Mouse (Mus musculus) thymus, postnatal 36 days (tissue): Measurements from ENCODE around the gene Dapk1.

Experiments used
- DNase-seq, 2 experiments: peaks; one replicate each; pipeline ENCODE4 v3.0.0; 2022; ENCODE audit warnings: mixed read lengths in 2 of 2

Gene Dapk1

DNA sequence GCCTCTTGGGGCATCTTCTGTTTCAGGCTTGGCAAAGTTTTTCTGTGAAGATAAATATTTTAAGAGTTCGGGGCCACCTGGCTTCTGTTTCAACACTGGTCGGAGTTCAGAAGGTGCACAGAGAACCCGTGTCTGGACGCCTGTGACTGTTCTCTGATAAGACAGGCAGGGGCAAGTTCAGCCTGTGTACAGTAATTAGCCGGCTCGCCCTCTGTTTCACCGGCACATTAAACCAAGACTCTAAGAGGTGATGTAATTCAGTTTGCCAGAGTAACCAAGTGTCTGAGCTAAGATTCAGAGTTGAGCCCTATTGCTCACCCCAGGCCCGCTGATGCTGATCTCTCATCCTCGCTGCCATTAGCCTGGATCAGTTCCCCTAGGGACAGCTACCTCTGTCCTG is 16.5 kb downstream of the Dapk1 start:
- DNase-seq = no peak

DNA sequence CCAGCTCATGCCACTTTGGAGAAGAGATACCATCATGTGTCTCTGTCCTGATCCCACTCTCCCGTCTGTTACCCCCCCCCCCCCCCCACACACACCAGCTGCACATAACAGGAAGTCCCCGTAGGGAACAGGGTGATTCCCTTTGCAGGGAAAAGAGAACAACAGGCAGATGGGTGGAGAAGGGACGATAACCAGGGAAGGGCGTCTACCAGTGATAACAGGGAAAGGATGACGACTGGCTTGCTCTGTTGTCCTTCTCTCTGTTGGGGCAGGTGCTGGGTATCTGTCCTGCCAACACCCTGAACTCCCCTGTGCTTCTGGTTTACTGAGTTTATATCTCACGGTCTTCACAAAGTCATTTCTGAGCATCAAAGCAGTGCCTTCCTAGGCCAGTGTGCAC is 18.0 kb downstream of the Dapk1 start:
- no peak for DNase-seq

DNA sequence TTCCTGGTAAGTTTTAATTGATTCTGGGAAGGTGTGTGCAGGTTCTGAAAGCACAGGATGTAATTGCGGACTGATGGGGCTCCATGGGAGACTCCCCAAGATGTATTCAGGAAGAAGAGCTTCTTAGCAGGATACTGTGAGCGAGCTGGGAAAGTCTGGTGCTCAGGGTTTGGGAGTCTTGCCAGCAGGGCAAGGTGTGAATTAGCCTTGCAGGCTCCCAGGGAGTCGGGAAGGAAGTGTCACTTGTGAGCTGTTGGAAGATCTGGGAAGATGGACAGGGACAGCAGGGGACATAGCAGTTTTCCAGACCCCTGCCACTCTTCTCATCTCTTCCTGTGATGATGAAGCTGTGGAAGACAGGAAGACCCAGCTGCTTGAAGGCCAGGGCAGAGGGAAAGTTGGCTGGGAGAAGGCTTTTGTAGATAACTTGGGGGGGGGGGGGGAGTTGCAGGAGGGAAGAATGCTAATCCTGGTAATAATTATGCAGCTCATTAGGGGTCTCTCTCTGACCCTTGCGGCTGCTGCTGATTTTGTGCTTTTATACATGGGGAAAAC is 19.7 kb downstream of the Dapk1 start:
- no peak for DNase-seq

DNA sequence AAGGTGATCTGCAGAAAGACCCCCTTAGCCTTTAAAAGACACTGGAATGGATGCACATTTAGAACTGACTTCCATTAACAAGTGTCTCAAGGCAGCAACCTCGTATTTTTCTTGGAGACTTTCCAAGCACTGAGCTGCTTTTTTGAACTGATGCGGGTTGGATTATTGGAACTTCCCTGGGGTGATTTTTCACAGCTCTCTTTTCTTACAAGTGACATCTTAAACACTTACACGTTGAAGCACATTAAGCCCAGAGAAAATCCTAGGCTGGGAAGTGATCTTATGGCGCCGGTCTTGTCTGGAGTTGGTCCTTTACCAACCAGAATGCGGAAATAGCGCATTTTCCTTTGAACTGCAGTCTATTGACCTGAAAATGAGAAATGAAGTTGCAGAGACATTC is 23.8 kb downstream of the Dapk1 start:
- no peak for DNase-seq

DNA sequence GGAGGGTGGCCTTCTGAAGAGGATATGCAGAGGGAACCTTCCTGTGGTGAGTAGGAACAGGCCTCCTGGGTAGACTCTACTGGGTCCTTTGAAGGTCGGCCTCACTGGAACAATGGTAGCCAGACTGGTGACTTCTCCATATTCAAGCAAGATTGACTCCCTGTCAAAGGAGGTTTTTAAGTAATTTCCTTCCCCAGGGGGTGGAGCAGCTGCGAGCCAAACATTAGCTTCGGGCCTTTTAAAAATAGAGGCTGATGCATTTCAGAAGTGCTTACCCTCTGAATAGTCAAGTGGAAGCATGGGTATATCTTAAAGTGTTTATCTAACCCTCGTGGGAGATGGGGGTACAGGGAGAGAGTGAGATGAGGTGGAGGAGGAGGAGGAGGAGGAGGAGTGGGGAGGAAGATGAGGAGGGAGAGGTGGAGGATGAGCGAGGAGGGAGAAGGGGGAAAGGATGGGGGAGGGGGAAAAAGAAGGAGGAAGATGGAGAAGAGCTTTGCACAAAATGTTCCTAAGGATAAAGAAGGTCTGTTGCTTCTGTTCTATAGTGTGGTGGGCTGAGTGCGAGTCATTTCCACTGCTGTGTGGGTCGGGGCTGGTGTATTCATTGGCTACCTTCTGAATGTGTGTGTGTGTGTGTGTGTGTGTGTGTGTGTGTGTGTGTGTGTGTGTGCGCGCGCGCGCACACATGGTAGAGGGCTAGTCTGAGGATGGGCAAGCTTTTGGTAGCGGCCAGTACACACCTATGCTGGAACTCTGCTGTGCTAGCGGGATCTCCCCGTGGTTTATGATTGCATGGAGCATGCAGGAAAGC is 26.3 kb downstream of the Dapk1 start:
- DNase-seq = no peak

DNA sequence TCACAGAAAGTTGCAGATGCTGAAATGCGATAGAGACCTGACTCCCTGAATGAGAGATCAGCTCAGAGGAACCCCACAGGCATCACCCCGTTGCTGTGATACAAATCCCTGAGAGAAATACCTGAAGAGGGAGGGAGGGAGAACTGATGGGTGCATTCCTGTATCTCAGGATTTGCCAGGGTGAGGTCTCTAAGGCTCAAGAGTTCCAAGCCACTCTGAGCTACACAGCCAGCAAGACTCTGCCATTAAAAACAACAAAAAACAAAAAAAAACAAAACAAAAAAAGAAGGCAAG is 26.9 kb downstream of the Dapk1 start:
- DNase-seq = no peak

DNA sequence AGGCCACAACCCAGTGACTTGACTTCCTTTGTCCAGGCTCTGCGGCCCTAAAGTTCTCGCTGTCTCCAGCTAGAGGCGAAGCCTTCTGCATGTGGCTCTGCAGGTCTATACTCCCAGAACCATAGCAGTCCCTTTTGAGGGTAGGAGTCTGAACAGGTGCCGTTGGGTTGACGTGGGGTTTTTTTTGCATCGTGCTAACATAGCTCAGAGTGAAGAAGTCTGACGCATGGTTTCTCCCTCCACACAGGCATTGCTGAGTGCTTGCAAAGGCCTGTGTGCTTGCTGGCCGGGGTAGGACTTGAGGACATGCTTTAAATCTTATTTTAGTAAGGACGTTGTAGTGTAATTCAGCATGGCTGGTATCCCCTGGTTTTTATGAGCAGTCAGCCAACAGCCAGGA is 27.7 kb downstream of the Dapk1 start:
- DNase-seq = no peak

DNA sequence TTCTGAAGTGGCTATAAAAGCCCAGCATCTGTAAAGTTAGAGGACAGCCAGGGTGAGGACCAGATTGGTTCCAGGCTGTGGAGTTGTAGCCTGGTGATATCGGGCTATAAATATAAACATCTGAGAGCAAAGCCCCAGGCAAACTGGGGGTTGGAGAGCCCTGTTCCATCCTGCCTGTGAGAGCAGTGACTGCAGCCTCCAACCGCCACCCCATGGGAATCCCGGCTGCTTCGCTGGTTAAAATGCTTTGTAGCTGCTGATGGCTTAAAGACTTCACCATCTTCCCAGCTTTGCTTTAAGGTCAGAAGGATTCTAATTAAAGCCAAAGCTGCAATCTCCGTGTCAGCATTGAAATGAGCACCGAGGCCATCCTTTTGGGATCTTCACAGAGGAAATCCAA is 32.2 kb downstream of the Dapk1 start:
- no peak for DNase-seq

DNA sequence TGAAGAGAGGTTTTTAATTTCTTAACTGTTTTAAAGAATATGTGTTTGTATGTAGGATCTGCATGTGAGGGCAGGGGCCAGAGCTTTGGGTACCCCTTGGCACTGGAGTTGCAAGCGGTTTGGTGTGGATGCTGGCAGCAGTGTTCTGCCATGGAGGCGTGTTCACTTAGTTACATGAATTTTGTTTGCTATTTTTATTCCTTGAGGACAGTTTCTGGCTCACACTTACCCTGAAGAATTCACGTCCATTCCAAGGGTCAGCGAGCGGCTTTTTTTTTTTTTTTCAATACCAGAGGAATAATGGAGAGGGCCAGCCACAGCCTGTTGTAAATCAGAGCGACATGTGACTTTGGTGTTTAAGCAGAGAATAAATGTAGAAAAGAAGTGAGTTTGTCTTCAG is 33.9 kb downstream of the Dapk1 start:
- DNase-seq = no peak

DNA sequence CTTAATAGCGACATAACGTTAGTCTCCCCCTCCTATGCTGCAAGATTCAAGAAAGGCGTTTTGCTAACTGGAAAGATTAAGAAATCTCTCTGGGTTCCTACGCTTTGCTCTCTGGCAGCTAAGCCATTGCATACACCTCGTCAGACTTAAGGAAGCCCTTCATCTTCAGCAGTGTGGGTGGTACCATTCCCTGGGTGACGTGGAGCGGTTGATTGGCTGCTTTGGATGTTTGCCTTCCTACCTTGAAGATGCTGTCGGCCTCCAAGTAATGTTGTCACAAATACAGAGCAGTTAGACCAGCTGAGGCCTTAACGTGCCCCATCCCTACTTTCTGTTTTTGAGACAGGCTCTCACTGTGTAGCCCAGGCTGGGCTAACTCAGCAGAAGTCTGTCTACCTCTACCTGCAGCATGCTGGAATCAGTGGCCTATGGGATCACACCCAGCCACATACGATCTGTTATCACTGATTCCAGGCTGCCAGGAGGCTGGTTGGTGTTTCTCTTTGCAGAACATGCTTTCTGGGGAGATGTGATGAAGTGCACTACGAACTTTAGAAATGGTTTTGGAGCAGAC is 37.8 kb downstream of the Dapk1 start:
- no peak for DNase-seq

DNA sequence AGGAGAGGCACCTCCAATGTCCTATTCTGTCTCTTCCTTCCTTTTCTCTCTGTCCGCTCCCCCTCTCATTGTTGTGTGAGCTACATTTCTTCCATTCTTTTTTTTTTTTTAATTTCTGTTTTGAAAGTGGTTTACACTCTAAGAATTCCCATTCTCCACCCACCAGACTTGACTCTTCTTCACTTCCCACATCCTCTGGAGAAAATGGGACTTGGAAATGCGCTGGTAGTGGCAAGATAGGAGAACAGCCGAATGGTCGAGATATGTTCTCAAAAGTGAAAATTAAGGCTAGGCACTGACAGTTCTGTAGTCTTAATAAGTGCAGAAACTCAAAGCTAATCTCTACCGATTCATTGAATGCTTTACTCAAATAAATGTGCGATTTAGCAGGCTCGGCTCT is 38.7 kb downstream of the Dapk1 start:
- no peak for DNase-seq

DNA sequence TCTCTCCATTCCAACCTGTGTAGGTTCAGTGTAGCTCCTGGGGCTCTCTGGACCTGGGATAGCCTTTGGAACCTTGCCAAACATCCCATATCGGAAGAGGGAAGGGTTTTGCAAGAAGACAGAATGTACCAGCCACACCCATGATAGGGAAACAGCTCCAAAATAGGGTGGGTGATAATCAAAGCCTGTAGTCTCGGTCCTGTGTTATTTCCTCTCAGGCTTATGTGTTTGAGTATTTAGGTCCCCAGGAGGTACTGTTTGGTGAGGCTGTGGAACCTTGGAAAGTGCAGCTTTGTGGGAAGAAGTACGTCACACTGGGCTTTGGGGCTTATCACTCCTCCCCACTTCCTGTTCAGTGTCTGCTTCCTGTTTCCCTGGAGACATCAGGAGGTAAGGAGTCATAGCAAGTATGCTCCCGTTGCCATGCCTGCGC is 42.7 kb downstream of the Dapk1 start:
- no peak for DNase-seq

DNA sequence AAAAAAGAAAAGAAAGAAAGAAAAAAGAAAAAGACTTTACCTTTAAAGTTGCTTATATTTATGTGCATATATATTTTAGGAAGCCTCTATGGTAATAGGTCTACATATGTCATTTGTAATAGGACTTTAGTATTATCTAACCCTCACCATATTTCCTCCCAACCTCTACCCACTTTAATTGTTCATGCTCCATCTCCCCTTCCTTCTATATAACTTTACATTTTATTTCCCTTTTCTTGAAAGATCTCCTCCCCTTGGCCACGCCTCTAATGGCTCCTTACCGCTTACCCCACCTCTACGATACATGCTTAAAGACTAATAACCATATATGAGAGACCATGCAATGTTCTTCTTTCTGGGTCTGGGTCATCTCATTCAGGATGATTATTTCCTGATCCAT is 45.0 kb downstream of the Dapk1 start:
- no peak for DNase-seq

DNA sequence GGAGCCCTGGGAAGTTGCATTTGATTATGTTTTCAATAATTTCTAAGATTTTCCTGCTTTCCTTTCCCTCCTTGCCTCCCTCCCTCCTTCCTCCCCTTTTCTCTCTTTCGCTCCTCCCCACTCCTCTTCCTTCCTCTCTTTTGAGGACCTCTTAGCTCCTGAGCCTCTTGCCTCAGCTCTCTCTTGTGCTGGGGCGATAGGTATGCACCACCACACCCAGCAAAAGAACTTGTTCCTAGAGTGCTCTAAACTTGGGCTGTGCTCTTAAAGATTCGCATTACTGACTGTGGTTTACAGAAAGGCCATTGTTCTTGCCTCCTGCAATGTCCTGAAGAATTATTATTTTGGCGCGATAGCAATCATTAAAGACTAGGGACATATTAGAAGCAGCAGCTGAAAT is 46.6 kb downstream of the Dapk1 start:
- no peak for DNase-seq

DNA sequence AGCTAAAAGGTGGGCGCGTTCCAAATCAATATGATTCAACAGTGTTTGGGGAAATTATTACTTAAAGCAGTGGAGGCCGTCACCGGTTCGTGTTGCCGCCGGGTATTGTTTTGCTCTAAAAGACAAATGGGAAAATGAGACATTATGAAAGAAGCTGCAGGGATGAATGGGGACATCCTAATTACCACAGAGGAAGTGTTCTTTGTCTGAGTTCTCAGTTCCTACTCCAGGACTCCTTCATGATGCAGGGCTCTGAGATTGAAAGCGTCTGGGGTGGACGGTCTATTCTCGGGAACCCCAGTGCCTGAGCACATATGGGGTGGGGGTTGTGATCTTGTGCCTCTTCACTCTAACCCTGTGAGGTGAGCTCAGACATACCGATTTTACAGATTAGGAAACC is 48.3 kb downstream of the Dapk1 start:
- DNase-seq = no peak

DNA sequence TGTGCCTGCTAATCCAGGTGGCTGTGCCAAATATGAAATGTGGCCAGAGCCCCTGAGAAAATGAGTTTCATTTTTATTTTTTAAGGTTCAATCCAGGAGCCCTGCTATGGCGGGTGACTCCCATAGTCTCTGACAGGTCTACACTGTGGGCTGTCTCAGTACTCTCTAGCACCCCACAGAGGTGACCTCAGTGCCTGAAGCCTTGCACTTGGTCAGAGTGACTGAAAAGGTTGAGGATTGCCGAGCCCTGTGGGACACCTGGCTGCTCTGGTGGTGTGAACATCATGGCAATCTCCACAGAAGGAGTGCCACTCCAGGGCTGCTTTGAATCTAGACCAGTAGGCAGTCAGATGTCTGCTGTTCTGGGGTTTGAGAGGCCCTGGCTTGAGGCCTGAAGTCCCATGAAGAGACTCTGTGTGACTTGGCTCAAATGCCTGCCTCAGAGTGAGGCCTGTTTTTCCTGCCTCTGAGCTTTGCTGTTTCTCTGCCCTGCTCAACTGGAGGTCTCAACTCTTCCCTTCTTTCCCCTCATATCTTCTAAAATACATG is 52.3 kb downstream of the Dapk1 start:
- DNase-seq = no peak

DNA sequence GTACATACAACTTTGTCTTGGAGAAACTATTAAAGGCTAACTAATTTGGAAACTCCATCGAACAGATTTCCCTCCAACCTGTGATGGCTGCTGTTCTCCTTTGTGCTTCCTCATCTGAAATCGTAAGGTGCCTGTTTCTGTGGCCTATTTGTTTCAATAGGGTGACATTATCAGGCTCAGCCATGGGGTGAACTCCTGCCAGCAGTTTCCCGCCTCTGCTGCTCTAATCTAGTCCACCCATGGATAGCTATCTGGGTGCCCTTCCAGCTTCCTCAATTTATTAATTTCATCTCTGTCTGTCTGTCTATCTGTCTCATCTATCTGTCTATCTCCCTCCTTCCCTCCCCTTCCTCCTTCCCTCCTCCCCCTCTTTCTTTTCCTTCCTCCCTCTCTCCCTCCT is 53.5 kb downstream of the Dapk1 start:
- no peak for DNase-seq

DNA sequence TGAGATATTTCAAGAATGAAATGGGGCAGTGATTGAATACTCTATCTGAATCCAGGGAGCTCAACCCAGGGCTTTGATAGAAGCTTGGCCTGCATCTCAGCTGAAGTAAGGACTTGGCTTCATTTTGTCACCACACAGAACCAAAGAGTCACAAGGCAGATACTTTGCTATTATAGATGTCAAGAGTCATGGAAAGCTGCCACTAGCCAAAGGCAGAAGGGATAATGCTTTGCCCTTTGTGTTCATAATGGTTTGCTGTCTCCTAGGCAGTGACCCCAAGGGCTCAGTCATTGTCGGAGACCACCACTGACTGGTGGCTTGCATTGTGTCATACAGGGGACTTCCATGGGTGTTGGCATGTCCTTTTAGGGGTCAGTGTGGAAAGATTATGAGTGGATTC is 57.9 kb downstream of the Dapk1 start:
- DNase-seq = no peak

DNA sequence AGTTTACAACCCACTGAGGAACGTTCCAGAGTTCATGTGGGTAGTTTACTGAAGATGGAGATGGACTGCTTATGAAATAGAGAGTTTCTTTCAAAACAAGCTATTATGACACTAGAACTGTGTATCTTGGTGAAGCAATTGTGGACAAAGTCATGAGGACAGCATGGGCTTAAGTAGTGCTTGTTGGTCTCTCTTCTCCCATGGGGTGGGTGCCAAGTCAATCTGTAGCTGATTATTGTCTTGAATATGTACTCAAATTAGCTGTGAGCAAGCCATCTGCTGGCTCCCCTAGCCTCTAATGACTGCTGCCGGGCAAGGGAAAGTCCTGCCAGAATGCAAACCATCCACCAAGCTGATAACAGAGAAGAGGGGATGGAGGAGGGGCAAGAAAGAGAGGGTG is 58.3 kb downstream of the Dapk1 start:
- no peak for DNase-seq

DNA sequence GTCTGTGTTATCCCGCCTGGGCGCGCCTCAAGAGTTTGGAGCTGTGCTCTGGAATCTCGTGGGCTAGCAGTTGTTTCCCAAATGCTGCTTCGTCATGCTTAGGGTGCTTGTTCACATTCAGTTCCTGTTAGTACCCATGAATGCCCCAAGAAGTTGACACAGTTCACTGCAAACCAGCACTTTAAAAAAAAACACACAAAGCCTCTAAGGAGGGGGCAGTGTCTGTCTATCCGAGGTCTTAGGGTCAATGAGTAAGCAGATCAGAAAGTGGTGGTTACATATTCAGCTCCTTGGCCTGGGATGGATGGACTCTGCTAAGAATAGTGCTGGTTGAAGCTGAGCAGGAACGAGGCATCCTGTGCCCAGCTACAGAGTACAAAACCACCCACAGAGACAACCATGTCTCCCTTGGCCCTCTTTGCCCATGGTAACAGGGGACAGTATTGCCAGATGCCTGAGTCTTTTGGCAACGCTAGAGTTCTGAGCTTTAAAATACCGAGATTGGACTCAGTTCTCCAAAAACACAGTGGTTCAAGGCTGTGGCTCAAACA is 59.0 kb downstream of the Dapk1 start:
- DNase-seq = no peak

DNA sequence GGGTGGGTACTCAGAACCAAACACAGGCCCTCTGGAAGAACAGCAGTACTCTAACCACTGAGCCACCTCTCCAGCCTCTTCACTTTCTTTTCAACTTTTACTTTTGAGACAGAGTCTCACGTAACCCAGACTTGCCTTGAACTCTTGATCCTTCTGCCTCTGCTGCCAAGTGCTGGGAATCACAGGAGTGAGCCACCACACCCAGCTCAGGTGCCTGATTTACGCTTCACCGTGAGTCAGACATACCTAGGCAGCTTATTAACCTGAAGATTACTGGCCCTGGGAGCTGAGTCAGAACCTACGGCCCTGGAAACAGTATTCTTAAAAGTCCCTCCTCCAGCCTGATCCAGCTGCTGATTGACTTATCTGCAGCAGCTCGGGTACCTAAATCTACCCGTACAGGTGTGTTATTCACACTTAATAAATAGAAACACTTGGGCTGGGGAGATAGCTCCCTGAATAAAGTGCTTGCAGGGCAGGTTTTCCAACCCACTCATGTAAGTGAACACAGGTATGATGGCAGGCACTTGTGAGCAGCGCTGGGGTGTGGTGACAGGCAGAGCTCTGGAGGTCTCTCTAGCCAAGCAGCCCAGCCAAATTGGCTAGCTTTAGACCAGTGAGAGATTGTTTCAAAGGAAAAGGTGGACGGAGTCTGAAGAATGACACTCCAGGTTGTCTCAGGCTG is 60.9 kb downstream of the Dapk1 start:
- no peak for DNase-seq

DNA sequence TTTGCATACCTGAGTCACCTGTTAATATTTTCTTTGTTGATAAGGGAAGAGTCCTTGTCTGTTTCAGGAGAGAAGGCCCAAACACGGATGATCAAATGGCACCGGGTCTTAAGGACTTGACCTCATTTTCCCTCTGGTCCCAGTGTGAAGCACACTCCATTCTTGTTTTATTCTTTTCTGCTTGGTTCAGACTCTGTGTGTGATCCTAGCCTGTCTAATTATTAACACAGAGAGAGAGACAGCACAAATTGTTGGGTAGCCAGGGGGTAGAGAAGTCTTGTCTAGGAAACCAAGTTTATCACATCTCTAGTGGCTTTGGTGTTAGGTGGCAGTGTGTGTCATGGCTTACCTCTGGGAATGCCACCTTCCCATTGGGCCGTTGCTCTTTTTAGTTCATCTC is 62.3 kb downstream of the Dapk1 start:
- DNase-seq = no peak

DNA sequence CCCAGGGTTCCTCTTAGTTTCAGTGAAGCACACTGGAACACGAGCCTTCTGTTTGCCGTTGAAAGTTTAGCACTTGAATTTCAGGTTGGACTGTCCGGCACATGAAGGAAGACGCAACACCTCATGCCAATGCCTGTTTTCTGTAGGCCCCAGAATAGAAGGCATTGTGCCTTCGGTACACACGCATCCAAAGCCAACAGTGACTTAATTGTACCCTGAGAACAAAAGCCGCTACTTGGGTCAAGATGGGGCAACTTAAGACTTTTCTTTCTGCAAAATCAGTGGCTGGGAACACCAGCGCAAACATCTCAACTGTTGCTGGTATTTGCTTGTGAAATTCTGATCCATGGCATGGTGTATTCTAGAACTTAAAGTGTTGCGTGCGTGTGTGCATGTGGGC is 63.1 kb downstream of the Dapk1 start:
- no peak for DNase-seq

DNA sequence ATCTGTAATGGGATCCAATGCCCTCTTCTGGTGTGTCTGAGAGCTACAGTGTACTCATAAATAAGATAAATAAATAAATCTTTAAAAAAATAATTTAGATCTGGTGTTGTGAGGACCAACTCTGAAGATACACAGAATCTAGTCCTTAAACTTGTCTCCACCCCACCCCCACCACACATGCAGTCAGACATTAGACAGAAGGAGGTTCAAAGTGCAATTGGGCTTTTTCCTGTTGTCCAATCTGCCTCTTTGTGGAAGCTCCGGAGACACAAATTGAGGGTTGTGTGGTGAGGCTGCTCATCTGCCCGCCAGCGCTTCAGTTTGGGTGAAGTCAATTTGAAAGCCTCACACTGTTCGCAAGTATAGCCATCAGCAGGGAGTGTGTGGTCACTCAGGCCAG is 63.7 kb downstream of the Dapk1 start:
- no peak for DNase-seq
